Mouse (Mus musculus) bone marrow macrophage, adult 2 months (primary cell): Measurements from ENCODE around the gene Pde6h.

ENCODE experiments used
- CTCF ChIP-seq: IDR thresholded peaks from 2 replicates; pipeline ENCODE4 v1.5.1; 2012; ENCODE audit warnings: low read depth, mild to moderate bottlenecking, low read length, moderate library complexity
- POLR2A ChIP-seq: IDR thresholded peaks from 2 replicates; pipeline ENCODE4 v1.6.1; 2012; ENCODE audit warnings: mild to moderate bottlenecking, low read depth, low read length, borderline replicate concordance

GRCm38 (mm10) chr6:136874599-136874998, 49.0 kb upstream of the Pde6h start:
- no peak for TF ChIP-seq CTCF
- no peak for TF ChIP-seq POLR2A
